Mouse (Mus musculus): Measurements from ENCODE around the gene Plekhm3.

DNA sequence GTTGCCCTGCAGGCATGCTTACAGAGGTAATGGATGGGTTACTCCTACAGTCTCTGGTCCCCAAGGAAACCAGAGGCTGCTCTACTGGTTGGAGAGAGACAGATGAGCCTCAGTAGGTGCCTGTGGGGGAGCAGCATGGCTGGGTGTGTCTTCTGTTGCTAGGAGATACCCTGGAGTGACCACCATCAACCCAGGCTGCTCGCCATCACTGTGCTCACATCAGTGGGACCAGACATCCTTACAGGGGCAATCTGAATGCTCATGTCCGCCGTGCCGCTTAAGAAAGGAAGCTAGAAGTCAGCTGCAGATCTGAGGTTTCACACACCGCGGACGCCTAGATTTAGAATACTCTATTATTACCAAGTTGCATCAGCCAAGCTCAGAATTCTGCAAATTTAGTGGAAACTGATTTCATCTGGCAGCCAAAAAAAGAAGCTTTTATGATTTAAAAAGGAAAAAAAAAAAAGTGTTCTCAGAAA, 21.7 kb upstream of the Plekhm3 start:
- TF ChIP-seq CTCF (IDR thresholded peaks at IDR 0.05; ENCODE audit: borderline replicate concordance, control insufficient read depth, extremely low read depth, insufficient read depth, low read length, poor library complexity) (no peak), POLR2A (IDR thresholded peaks at IDR 0.05; ENCODE audit: control insufficient read depth, extremely low read depth, insufficient read depth, low read length, poor library complexity) (no peak)

Data from thymus, adult 2 months (tissue).